Mouse (Mus musculus): ENCODE measurements around the gene Erf. TPM values are rescaled to one million over a fixed set of nuclear protein-coding genes. Genes with fewer than 3 reads are reported as not detected.
"Not testable (repeated sequence)": the region's sequence is repeated elsewhere in the genome, so short reads cannot be mapped to it uniquely, and the experiment has no call there.

The Erf gene
- polyA plus RNA-seq, 1 experiment from 2014 or later, result 3.4 TPM

DNA sequence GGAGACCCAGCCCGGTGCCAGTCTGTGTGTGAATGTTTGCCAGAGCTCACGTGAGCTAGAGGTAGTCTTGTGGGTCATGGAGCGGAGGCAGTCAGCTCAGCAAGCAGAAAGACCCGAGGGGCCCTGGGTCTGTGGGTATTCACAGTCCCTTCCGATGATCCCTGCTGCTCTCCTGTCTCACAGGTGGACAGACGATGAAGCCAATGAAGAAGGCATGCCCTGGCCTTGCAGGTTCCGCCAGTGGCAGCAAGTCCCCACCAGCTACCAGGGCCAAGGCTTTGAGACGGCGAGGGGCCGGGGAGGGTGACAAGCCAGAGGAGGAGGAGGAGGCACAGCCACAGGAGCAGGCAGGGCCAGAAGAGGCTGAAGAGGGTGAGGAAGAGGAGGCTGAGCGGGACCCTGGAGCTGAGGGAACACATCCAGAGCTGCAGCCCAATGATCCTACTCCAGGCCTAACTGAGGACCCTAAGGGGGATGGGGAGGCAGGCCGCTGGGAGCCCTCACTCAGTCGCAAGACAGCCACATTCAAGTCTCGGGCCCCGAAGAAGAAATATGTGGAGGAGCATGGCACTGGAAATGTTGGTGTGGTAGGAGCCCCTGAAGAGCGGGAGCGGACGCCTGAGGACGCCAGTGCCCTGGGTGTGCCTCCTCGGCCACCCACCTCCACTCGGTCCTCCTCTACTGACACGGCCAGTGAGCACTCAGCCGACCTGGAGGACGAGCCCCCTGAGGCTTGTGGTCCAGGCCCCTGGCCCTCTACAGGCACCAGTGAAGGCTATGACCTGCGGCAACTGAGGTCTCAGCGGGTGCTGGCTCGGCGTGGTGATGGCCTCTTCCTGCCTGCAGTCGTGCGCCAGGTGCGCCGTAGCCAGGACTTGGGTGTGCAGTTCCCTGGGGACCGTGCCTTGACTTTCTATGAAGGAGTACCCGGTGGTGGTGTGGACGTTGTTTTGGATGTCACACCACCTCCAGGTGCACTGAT is 20.4 kb upstream of the Erf start:
- H3K4me2 ChIP-seq, result no peak overlapping the region
- no peak overlapping the region for H3K27ac ChIP-seq (replicated peaks)
- peaks cover 24% of the 10 kb centered on the region for H3K36me3 ChIP-seq
- WGBS, result 88% methylated on average over 35 of the region's 35 CpGs
- no peak overlapping the region for H3K4me3 ChIP-seq
- H3K9me3 ChIP-seq, result no peaks in the 10 kb centered on the region
- H3K27me3 ChIP-seq, result no peaks in the 10 kb centered on the region
- no peak overlapping the region for H3K9ac ChIP-seq
- ATAC-seq (ENCODE audit: low FRiP score, low read depth), result no peak
- peaks cover 53% of the 10 kb centered on the region for H3K4me1 ChIP-seq (replicated peaks)

DNA sequence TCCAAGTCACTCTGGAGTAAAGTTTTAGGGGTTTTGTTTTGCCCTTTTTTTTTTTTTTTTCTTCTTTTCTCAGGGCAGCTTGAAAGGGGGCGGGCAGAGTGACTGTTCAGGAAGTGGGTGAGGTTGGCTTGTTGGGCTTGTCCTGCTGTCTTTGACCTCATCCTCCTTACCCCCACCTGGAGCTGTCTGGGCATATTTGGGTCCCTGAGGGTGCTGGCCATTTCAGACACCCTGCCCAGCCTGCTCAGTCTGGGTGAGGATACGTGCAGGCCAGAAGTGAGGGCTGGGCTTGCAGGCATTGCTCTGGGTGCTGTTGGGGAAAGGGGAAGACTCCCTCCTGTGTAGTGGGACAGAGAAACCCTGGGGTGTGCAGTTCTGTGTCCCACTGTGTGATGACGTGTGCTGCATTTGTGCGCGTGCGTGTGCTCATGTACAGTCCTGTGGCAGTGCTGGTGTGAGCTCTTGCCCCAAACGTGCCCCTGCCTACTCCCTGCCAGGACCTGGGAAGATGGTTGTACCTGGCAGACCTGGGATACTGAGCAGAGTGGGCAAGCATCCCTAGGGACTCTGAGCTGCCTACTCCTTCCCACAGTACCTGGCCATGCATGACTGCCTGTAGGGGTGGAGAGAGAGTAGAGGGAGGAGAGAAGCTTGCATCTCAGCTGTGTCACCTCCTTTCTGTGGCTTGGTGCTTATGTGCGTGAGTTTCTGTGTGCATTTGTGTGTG is 19.1 kb upstream of the Erf start:
- Histone ChIP-seq H3K4me1 (replicated peaks) (peaks cover 41% of the 10 kb centered on the region), H3K36me3 (peaks cover 24% of the 10 kb centered on the region), H3K9me3 (no peaks in the 10 kb centered on the region), H3K27ac (replicated peaks) (no peak overlapping the region), H3K9ac (peak overlapping the region; percentile 87; the same call in 1 of the 2 replicates), H3K4me2 (peak overlapping the region; percentile 74), H3K4me3 (peak overlapping the region; percentile 76; the same call in 1 of the 2 replicates), H3K27me3 (no peaks in the 10 kb centered on the region)
- 80% methylated on average over 8 of the region's 8 CpGs for WGBS
- no peak for ATAC-seq (ENCODE audit: low FRiP score, low read depth)

- ATAC-seq (ENCODE audit: low FRiP score, low read depth), result no peak
- WGBS, result 50% methylated on average over 4 of the region's 4 CpGs
- Histone ChIP-seq H3K9ac (peak overlapping the region; percentile 87), H3K4me1 (replicated peaks) (peaks cover 34% of the 10 kb centered on the region), H3K4me3 (peak overlapping the region; percentile 76), H3K4me2 (peak overlapping the region; percentile 74), H3K27me3 (no peaks in the 10 kb centered on the region), H3K9me3 (no peaks in the 10 kb centered on the region), H3K36me3 (peaks cover 24% of the 10 kb centered on the region), H3K27ac (replicated peaks) (peak overlapping the region; percentile 90)
These were observed 18.5 kb upstream of the Erf start for GRCm38 (mm10) chr7:25269029-25269428.

DNA sequence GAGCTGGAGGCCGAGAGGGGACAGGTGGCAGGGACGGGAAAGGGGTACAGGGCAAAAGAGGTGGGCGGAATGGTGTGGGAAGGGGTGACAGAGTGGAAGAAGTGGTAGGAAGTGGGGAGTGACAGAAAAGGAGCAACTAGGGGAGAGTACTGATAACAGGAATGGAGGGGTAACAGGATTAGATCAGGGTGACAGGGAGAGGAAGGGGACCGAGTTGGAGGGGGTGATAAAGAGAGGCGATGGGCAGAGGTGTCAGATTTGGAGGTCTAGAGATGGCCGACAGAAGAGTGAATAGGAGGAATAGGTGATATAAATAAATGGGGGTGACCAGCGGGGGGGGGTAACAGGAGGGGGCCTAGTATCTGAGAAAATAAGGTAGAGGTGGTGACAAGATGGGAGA is 18.0 kb upstream of the Erf start:
- no peaks in the 10 kb centered on the region for H3K9me3 ChIP-seq
- WGBS, result 7% methylated on average over 7 of the region's 7 CpGs
- peak overlapping the region; percentile 76 for H3K4me3 ChIP-seq
- peak overlapping the region; percentile 90 for H3K27ac ChIP-seq (replicated peaks)
- ATAC-seq (ENCODE audit: low FRiP score, low read depth), result no peak
- H3K9ac ChIP-seq, result peak overlapping the region; percentile 87
- H3K4me1 ChIP-seq (replicated peaks), result peaks cover 30% of the 10 kb centered on the region
- peaks cover 24% of the 10 kb centered on the region for H3K36me3 ChIP-seq
- H3K4me2 ChIP-seq, result peak overlapping the region; percentile 74
- H3K27me3 ChIP-seq, result no peaks in the 10 kb centered on the region

GRCm38 (mm10) chr7:25267751-25268463 is 17.3 kb upstream of the Erf start:
- H3K4me3 ChIP-seq, result peak overlapping the region; percentile 76
- H3K4me2 ChIP-seq, result peak overlapping the region; percentile 74
- H3K4me1 ChIP-seq (replicated peaks), result peaks cover 25% of the 10 kb centered on the region
- ATAC-seq (ENCODE audit: low FRiP score, low read depth), result peak; percentile 96
- H3K27ac ChIP-seq (replicated peaks), result peak overlapping the region; percentile 96
- no peaks in the 10 kb centered on the region for H3K9me3 ChIP-seq
- under 1% methylated on average over 33 of the region's 33 CpGs for WGBS
- H3K27me3 ChIP-seq, result no peaks in the 10 kb centered on the region
- peaks cover 18% of the 10 kb centered on the region; the same call in 1 of the 2 replicates for H3K36me3 ChIP-seq
- H3K9ac ChIP-seq, result peak overlapping the region; percentile 87

DNA sequence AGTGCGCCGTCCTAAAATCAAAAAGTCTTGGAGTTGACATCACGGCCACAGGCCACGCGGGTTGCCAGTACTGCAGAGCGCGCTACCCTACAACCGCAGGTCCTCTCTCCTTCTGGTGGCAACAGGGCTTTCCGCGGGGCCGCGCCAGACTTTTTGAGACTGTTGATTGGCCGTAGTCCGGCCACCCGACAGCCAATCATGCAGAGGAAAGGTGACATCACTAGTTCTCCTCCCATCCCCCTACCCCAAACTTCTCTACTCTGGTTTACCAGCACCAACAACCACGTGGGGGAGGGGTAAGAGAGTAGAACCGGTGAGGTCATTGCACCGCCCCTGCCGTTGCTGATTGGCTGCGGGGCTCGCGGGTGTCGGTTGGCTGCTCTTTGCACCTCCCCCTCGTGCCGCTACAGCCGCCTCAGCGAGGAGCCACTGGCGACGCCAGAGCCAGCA is 16.8 kb upstream of the Erf start, which contains the start of gene Cic:
Gene Cic, plus strand, starts transcription at position 404 of the 450 bp plus-strand sequence.
- H3K4me1 ChIP-seq (replicated peaks), result peaks cover 25% of the 10 kb centered on the region
- no peaks in the 10 kb centered on the region for H3K9me3 ChIP-seq
- peak within 1 kb of the TSS; percentile 76 for H3K4me3 ChIP-seq
- H3K27ac ChIP-seq (replicated peaks), result peak within 1 kb of the TSS; percentile 96
- H3K36me3 ChIP-seq, result peaks cover 12% of the 10 kb centered on the region; the same call in 1 of the 2 replicates
- peak; percentile 89 for ATAC-seq (ENCODE audit: low FRiP score, low read depth)
- H3K4me2 ChIP-seq, result peak within 1 kb of the TSS; percentile 74
- H3K27me3 ChIP-seq, result no peaks in the 10 kb centered on the region
- WGBS, result under 1% methylated on average over 29 of the region's 29 CpGs
- peak within 1 kb of the TSS; percentile 87 for H3K9ac ChIP-seq

GRCm38 (mm10) chr7:25266180-25266962 is 15.8 kb upstream of the Erf start:
- ATAC-seq (ENCODE audit: low FRiP score, low read depth), result no peak
- Histone ChIP-seq H3K36me3 (0 out of 2 replicates have a peak, but pooled peaks cover 4% of the 10 kb centered on the region), H3K4me1 (replicated peaks) (peaks cover 25% of the 10 kb centered on the region), H3K27me3 (no peaks in the 10 kb centered on the region), H3K27ac (replicated peaks) (no peak overlapping the region), H3K9me3 (no peaks in the 10 kb centered on the region), H3K4me3 (no peak overlapping the region; the same call in 1 of the 2 replicates), H3K9ac (no peak overlapping the region), H3K4me2 (peak overlapping the region; percentile 65)
- 89% methylated on average over 8 of the region's 8 CpGs for WGBS

- H3K9ac ChIP-seq; H3K4me2 ChIP-seq; H3K27me3 ChIP-seq; H3K27ac ChIP-seq (replicated peaks); H3K9me3 ChIP-seq; H3K4me3 ChIP-seq; ATAC-seq (ENCODE audit: low FRiP score, low read depth); H3K36me3 ChIP-seq: not testable (repeated sequence)
- WGBS, result 92% methylated on average over 5 of the region's 5 CpGs
- peaks cover 25% of the 10 kb centered on the region for H3K4me1 ChIP-seq (replicated peaks)
These were observed 15.2 kb upstream of the Erf start for GRCm38 (mm10) chr7:25265743-25266142.

DNA sequence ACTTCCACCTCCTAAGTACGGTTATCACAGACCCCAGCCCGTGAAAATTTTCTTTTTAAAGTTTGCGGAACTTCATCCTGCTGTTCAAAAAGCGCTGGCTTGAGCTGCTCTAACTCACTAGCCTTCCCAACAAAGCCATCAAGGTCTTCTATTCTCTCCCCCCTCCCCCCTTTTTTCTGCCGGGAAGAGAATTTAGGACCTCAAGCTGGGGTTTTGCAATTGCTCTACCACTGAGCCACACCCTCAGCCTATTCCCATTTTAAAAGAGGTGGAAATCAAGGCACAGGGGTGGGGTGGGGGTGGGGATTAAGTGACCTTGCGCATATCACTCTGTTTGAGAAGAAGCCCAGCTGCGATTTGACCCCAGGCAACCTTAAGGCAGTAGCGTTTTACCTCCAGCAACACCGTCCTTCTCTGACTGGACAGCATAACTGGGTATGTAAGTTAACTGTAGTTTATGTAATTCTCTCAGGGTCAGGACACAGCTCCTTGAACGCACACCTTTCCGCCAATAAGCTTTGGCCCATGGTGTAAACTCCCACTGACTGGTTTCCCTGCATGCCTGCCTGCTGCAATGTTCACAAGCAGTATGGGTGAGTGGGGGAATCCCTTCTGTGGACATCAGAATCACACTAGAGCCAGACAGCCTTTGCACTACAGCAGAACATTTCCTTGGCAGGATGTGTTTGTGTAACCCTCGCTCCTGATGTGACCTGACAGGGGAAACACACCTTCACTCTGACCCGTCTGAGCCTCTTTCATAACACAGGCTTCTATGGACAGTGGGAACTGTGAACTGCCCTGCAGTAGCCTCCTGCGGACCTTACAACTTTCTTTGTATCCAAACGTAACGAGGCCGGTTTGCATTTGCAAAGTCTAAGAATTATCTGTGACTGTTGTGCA is 13.7 kb upstream of the Erf start:
- Histone ChIP-seq H3K4me1 (replicated peaks) (peaks cover 11% of the 10 kb centered on the region), H3K4me2 (no peak overlapping the region), H3K36me3 (no peaks in the 10 kb centered on the region), H3K9ac (no peak overlapping the region), H3K4me3 (no peak overlapping the region), H3K27me3 (no peaks in the 10 kb centered on the region), H3K9me3 (no peaks in the 10 kb centered on the region), H3K27ac (replicated peaks) (no peak overlapping the region)
- 24% methylated on average over 17 of the region's 17 CpGs for WGBS
- no peak for ATAC-seq (ENCODE audit: low FRiP score, low read depth)

DNA sequence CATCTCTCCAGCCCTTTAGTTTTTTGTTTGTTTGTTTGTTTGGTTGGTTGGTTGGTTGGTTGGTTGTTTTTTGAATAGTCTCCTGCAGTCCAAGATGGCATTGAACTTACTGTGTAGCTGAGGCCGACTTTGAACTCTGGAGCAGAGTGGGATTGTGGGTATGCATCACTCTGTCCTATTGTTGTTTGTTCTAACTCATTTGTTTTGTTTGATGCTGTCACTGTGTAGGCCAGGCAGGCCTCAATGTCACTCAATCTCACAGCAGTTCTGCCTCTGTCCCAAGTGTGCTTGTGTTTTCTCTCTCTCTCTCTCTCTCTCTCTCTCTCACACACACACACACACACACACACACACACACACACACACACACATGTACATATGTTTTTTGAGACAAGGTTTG is 11.3 kb upstream of the Erf start:
- H3K4me2 ChIP-seq, result no peak overlapping the region
- ATAC-seq (ENCODE audit: low FRiP score, low read depth), result no peak
- H3K4me1 ChIP-seq (replicated peaks), result peaks cover 2% of the 10 kb centered on the region
- no peaks in the 10 kb centered on the region for H3K36me3 ChIP-seq
- no peak overlapping the region for H3K4me3 ChIP-seq
- WGBS, result 50% methylated on average over 1 of the region's 1 CpGs
- no peaks in the 10 kb centered on the region for H3K27me3 ChIP-seq
- no peak overlapping the region for H3K27ac ChIP-seq (replicated peaks)
- H3K9ac ChIP-seq, result no peak overlapping the region
- no peaks in the 10 kb centered on the region for H3K9me3 ChIP-seq
